Mouse (Mus musculus): ENCODE measurements at regions not wholly inside any gene's neighbourhood (a gene's known extent, or its start where the extent isn't known, plus 50 kb on each side); places are given as distances from the start of the nearest gene placed in this dataset.

- TF ChIP-seq ZC3H11A (IDR thresholded peaks at IDR 0.05; ENCODE audit: borderline replicate concordance, low read depth, low read length) = no peak
- TF ChIP-seq MAFK (IDR thresholded peaks at IDR 0.05; ENCODE audit: insufficient read depth, low read depth, low read length) = no peak
- TF ChIP-seq HCFC1 (IDR thresholded peaks at IDR 0.05; ENCODE audit: borderline replicate concordance, insufficient read depth, low read length) = no peak
Observed at GRCm38 (mm10) chr6:112210238-112210950, 63.2 kb upstream of the Lmcd1 start.

Measured in ES-E14 (cell line).